Mouse (Mus musculus): ENCODE data around the gene Gast. TPM values are rescaled to one million over a fixed set of nuclear protein-coding genes. Genes with fewer than 3 reads are reported as not detected.
A peak's percentile ranks its signal among the peaks of the same experiment; 100 is the strongest.
"Not testable (repeated sequence)": the region's sequence is repeated elsewhere in the genome, so short reads cannot be mapped to it uniquely, and the experiment has no call there.

Gene Gast
- not detected for total RNA-seq (2021)
- long read RNA-seq, experiment 1: 0 reads
- long read RNA-seq, experiment 2: 0 reads

GRCm38 (mm10) chr11:100333944-100334457, at the start of gene Gast:
Gast (plus strand) TSS chr11:100334407.
- no peak for DNase-seq (ENCODE audit: low spot score in 2 of 2)
- intact Hi-C loops (cut with DNase I): no loop called here

DNA sequence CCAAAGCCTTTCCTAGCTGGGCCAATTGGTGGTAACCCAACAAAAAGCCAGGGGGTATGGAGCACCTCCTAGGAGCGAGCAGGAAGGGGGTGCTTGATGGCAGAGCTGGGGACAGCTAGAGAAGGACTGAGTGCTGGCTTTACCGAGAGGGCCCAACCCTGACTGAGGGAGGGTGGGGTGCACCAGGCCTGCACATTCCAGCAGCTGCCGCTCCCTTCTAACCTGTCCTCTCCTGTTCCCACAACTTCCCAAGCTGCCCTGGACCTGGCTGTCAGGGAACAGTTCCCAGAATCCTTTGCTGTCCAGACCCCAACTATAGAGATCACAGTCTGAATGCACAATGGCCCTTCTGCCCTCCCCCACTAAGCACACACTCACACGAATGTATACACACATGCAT, 49.2 kb upstream of the Gast start:
- no peak for DNase-seq (ENCODE audit: low spot score in 2 of 2)
- intact Hi-C loops (cut with DNase I): loop anchor here (5.0 to 10.0 kb wide), 2 partner anchors 270 to 903 kb away; partner anchors contain the start of gene Krt33a

DNA sequence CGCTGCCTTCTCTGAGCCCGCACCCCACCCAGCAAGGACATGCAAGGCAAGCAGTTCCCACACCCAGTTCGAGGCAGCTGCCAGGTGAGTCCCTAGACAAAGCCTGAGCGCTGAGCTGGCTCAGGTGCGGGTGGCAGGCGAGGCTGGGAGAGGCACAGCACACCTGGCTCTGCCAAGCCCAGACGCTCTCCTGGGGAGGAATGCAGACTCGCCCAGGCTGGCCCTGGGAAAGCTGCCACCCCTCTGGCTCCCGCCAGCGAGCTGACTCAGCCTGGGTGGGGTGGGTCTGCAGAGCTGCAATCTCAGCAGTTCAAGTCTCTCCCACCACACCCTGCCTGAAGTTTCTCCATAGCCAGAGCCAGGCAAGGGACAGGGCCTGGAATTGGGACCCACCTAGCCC, 47.2 kb upstream of the Gast start:
- intact Hi-C loops (cut with DNase I): loop anchor here (10.0 kb wide), 1 partner anchor 272 kb away; the partner anchor contains the start of gene Krt33a
- DNase-seq (ENCODE audit: low spot score in 2 of 2): no peak

GRCm38 (mm10) chr11:100288942-100289341, 45.3 kb upstream of the Gast start:
- intact Hi-C loops (cut with DNase I): loop anchor here (10.0 kb wide), 1 partner anchor 274 kb away; the partner anchor contains the start of gene Krt33a
- no peak for DNase-seq (ENCODE audit: low spot score in 2 of 2)

- intact Hi-C loops (cut with DNase I): no loop called here
- DNase-seq (ENCODE audit: low spot score in 2 of 2): no peak
These were observed 44.0 kb upstream of the Gast start for GRCm38 (mm10) chr11:100290235-100290634.

GRCm38 (mm10) chr11:100292884-100293283, 41.3 kb upstream of the Gast start:
- intact Hi-C loops (cut with DNase I): no loop called here
- no peak for DNase-seq (ENCODE audit: low spot score in 2 of 2)

- intact Hi-C loops (cut with DNase I): loop anchor here (2.0 to 5.0 kb wide), 2 partner anchors 833 to 913 kb away; no protein-coding TSS in a partner anchor
- DNase-seq (ENCODE audit: low spot score in 2 of 2): peak; percentile 78 to 86
These were observed 38.9 kb upstream of the Gast start for GRCm38 (mm10) chr11:100295308-100295707.

- intact Hi-C loops (cut with DNase I): loop anchor here (5.0 kb wide), 1 partner anchor 916 kb away; no protein-coding TSS in a partner anchor
- no peak for DNase-seq (ENCODE audit: low spot score in 2 of 2)
These were observed 36.4 kb upstream of the Gast start for GRCm38 (mm10) chr11:100297801-100298200.

DNA sequence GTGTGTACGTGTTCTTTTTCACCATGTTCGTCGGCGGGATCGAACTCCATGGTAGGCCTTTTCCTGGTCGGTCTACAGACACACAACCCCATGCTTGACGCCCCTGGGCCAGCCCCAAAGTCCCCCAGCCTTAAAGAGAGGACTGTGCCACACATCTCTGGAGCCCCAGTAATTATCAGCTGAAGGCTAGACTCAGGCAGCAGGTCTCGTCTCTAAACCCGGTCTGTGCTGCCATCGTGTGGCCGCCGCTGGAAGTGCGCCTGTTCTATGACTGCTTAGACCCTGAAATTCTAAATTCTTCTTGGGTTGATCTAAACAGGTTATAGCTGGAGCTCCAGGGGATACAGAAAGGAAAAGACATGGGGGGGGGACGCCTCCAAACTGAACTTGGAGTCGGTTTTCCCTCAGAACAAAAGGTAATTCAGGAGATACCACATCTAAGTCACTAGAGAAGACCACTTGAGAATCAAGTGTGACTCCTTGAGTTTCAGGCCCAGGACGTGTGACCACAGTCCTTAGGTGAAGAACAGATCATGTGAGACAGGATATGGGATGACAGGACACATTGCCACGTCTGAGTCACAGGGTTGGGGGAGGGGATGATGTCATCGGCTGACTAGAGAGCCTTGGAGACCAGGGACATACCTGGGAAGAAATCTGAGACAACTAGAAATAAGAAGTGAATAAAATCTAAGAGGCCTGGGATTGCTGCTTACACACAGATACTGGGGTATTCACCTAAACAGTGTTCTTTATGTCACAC, 35.8 kb upstream of the Gast start:
- peak; percentile 88 to 89 for DNase-seq (ENCODE audit: low spot score in 2 of 2)
- intact Hi-C loops (cut with DNase I): loop anchor here (5.0 kb wide), 1 partner anchor 916 kb away; no protein-coding TSS in a partner anchor

DNA sequence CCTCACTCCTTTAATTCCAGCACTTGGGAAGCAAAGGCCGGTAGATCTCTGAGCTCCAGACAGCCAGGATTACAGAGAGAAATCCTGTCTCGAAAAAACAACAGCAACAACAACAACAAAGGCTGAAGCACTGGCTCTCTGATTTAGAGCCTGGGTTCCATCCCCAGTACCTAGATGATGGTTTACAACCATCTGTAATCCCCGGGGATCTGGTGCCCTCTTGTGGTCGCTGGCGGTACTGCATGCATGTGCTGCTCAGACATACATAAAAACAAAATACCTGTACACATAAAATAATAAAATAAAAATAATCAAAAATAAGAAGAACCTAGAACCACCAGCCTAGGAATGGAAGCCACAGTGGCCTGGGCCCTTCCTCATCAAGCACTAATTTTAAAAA, 33.9 kb upstream of the Gast start:
- peak in 1 of 2 experiments; percentile 64 for DNase-seq (ENCODE audit: low spot score in 2 of 2)
- intact Hi-C loops (cut with DNase I): no loop called here

DNA sequence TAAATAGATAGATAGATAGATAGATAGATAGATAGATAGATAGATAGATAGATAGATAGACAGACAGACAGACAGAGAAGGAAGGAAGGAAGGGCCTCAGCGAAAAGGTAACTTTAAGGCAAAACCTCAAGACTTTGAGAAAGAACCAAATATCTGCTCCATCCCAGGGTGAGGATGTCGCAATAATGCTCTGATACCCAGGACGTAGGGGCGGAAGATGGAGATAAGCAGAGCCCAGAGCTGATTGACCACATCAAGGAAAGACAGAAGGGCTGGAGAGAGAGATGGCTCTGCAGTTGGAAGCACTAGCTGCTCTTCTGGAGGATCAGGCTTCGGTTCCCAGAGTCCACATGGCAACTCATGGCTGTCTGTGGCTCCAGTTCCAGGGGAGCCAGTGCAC, 32.9 kb upstream of the Gast start:
- no peak for DNase-seq (ENCODE audit: low spot score in 2 of 2)
- intact Hi-C loops (cut with DNase I): no loop called here

DNA sequence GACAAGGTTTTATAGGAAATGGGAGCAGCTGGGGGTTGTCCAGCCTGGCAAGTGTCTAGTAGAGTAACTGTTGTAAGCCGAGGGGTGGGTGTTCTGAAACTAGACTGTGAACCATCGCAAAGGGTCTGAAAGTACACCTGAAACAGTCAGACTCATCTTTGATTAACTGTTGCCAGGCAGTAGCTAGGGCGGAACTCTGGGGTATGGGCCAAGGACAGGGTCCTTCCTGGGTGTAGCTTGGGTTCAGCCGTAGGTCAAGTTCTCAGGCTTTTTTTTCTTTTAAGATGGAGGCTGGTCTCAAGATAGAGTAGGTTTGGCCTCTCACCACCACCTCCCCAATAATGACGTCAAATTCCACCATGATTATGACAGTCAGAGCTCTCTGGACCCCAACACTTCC, 26.3 kb upstream of the Gast start:
- intact Hi-C loops (cut with DNase I): no loop called here
- no peak for DNase-seq (ENCODE audit: low spot score in 2 of 2)

GRCm38 (mm10) chr11:100308672-100309071, 25.5 kb upstream of the Gast start:
- DNase-seq (ENCODE audit: low spot score in 2 of 2); intact Hi-C loops (cut with DNase I): not testable (repeated sequence)

GRCm38 (mm10) chr11:100311656-100312055, 22.6 kb upstream of the Gast start:
- intact Hi-C loops (cut with DNase I): no loop called here

DNA sequence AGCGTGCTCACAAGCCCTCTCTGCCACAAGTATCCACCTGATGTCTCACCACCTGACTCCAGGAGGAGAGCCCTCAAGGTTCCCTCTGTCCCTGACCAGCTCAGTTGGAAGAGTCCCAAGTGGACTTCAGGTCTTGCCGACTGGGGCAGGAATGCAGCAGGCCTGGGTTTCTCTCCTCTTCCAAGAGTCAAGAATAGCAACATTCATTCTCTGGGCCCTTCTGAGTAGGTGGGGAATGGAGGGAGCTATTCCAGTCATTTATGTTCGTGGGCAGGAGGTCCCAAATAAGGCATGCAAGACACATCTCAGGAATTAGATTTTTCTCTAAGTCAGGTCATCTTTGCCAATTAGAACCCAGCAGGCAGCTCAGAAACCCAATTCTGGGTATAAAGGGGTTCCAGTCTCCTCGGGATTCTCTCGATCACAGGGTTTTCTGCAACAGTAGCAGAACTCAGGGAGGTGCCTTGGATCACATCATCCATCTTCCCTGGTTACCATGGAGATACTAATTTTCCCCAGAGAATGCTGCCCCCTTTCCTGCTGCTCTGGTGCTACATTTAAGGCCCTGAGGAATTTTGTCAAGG, 22.0 kb upstream of the Gast start:
- peak; percentile 52 to 85 for DNase-seq (ENCODE audit: low spot score in 2 of 2)
- intact Hi-C loops (cut with DNase I): no loop called here

More at GRCm38 (mm10) chr11:100311656-100312055, 22.6 kb upstream of the Gast start:
- peak in 1 of 2 experiments; percentile 55 for DNase-seq (ENCODE audit: low spot score in 2 of 2)

DNA sequence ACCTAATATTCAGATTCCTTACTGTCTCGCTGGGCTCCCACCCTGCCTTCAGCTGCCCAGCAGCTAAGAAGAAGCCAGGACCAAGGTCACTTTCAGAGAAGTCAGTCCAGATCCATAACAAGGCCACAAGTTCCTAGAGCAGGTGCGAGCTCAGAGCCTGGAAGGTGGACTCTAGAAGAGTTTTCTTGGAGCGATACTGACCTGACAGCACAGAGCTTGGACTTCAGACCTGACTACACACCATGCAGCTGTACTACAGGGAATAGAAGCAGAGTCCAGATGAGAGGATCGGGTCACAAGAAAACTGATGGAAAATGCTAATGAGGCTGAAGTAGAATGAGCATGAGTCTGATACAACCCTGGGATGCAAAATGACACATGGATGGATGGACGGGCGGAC, 20.8 kb upstream of the Gast start:
- intact Hi-C loops (cut with DNase I): no loop called here
- no peak for DNase-seq (ENCODE audit: low spot score in 2 of 2)

DNA sequence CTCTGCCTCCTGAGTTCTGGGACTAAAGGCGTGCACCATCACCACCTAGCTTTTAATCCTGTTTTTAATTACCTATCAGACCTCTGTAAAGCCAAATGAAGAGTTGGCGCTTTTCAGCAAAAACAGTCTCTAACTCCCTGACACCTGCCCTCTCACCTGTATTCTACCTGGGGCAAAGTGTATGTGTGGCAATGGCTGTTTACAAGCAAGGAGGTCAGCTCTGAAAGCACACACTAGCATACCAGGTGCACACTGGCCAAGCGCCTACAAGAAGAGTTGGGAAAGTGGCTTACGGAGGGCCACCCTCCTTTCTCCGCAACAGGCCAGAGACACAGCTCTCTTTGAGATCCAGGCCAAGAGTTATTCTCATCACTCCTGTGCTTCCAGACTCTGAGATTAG, 18.8 kb upstream of the Gast start:
- no peak for DNase-seq (ENCODE audit: low spot score in 2 of 2)
- intact Hi-C loops (cut with DNase I): no loop called here

- intact Hi-C loops (cut with DNase I): no loop called here
- no peak for DNase-seq (ENCODE audit: low spot score in 2 of 2)
These were observed 16.3 kb upstream of the Gast start for GRCm38 (mm10) chr11:100317826-100318380.

DNA sequence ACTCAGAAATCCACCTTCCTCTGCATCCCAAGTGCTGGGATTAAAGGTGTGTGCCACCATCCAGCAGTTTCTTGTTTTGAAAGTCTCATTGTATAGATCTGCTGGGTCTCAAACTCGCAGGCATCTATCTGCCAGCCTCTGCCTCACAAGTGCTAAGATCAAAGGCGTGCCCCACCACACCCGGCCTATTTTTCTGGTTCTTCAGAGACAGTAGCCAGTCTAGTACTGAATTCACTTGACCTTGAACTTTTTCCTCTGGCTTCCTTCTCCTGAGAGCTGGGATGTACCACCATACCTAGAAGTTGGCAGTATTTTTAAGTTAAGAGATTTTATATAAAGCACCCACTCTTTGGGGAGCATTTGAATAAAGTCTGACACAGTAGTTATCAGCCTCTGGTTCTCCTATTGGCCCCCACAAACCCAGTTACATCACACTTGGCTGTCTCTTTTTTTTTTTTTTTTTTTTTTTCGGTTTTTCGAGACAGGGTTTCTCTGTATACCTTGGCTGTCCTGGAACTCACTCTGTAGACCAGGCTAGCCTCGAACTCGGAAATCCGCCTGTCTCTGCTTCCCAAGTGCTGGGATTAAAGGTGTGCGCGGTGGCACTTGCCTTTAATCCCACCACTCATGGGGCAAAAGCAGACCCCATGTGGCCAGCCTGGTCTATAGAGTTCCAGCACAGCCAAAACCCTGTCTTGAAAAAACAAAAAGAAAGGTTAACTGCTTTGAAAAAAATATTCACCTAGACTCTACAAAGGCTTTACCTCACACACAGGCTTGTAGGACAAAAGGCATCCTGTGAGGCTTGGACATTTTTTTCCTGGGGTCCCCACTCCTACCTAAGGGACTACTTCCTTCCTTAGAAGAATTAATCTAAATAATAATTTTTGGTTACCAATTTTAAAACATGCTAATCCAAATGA, 15.4 kb upstream of the Gast start:
- intact Hi-C loops (cut with DNase I): no loop called here
- no peak for DNase-seq (ENCODE audit: low spot score in 2 of 2)
